Comparison of ENCODE assay signal across 24 mouse cellular contexts in genomic region chr2:91727011-91727410, GRCm38 (mm10).
"Had no signal": no experiment of that assay in that cellular context is flagged by ENCODE, and none has a peak within 500 bp of the region (broad histone marks: within the 10 kb centered on the region; RNA-seq: fewer than 3 reads in every experiment).

No protein-coding gene starts in this region.

- ATAC-seq: hindbrain, embryonic 16.5 days; inflammation-experienced regulatory T-cells, adult 6 months; intestine, embryonic 15.5 days; intestine, postnatal 0 days had no signal

- H3K4me1 ChIP-seq: intestine, embryonic 15.5 days; limb, embryonic 12.5 days had no signal

- H3K27me3 ChIP-seq: heart, embryonic 15.5 days; intestine, embryonic 15.5 days; liver, embryonic 13.5 days had no signal

- DNase-seq: gastrocnemius, postnatal 14 days; gastrocnemius, postnatal 36 days; heart, adult 2 months; heart, postnatal 4 days; kidney, adult 18-20 months; kidney, adult 8-10 months; kidney, postnatal 10 days; kidney, postnatal 25 days; kidney, postnatal 4 days; liver; liver, embryonic 13.5 days had no signal

- H3K36me3 ChIP-seq: heart, embryonic 13.5 days; heart, embryonic 15.5 days; intestine, embryonic 15.5 days; limb, embryonic 10.5 days; limb, embryonic 12.5 days; liver, embryonic 13.5 days had no signal

- H3K4me3 ChIP-seq: heart, adult 2 months; heart, embryonic 13.5 days; heart, embryonic 15.5 days; intestine, embryonic 15.5 days; layer of hippocampus, adult 2 months; left cerebral cortex, adult 2 months; limb, embryonic 10.5 days; limb, embryonic 12.5 days; liver, embryonic 13.5 days had no signal

- H3K9me3 ChIP-seq: heart, embryonic 13.5 days; heart, embryonic 15.5 days; intestine, embryonic 15.5 days; limb, embryonic 10.5 days; limb, embryonic 12.5 days; liver, embryonic 13.5 days had no signal

- H3K4me2 ChIP-seq: heart, embryonic 11.5 days; heart, embryonic 13.5 days; heart, embryonic 15.5 days; hindbrain, embryonic 14.5 days; intestine, embryonic 15.5 days; limb, embryonic 12.5 days; liver, embryonic 11.5 days; liver, embryonic 13.5 days had no signal

- H3K27ac ChIP-seq: heart, adult 2 months; heart, embryonic 13.5 days; heart, embryonic 15.5 days; hindbrain, embryonic 14.5 days; intestine, embryonic 15.5 days; layer of hippocampus, adult 2 months; left cerebral cortex, adult 2 months; limb, embryonic 10.5 days; limb, embryonic 12.5 days; liver, embryonic 13.5 days had no signal

- H3K9ac ChIP-seq: heart, embryonic 13.5 days; heart, embryonic 15.5 days; hindbrain, embryonic 14.5 days; intestine, embryonic 15.5 days; limb, embryonic 12.5 days; liver, embryonic 13.5 days had no signal
